Mouse (Mus musculus): ENCODE measurements around the gene Il16. TPM values are rescaled to one million over a fixed set of nuclear protein-coding genes. Genes with fewer than 3 reads are reported as not detected.
A peak's percentile ranks its signal among the peaks of the same experiment; 100 is the strongest.

Il16 gene
- polyA plus RNA-seq, 2 experiments, result 5.8 to 6.6 TPM

- Histone ChIP-seq H3K4me3 (replicated peaks; ENCODE audit: low read length) (no peak overlapping the region), H3K4me2 (replicated peaks; ENCODE audit: low read depth, low read length, severe bottlenecking) (no peak overlapping the region), H3K27ac (replicated peaks; ENCODE audit: low read depth, low read length) (no peak overlapping the region), H3K9me3 (ENCODE audit: control insufficient read depth, low read length) (no peaks in the 10 kb centered on the region), H3K36me3 (ENCODE audit: control insufficient read depth, insufficient read depth, low read length) (no peaks in the 10 kb centered on the region), H3K4me1 (ENCODE audit: control insufficient read depth, insufficient read depth, low read length) (peaks cover 40% of the 10 kb centered on the region), H3K27me3 (ENCODE audit: control insufficient read depth, insufficient read depth, low read length) (no peaks in the 10 kb centered on the region), H3K9ac (ENCODE audit: low read depth, low read length, severe bottlenecking) (no peak overlapping the region)
- WGBS, result 82% methylated on average over 2 of the region's 2 CpGs
- ATAC-seq (ENCODE audit: low FRiP score, low read depth) (no peak), DNase-seq (ENCODE audit: low spot score) (no peak)
- no peak for TF ChIP-seq POLR2A (IDR thresholded peaks at IDR 0.05; ENCODE audit: borderline replicate concordance, extremely low read depth, insufficient read depth, insufficient read length)
Measured at GRCm38 (mm10) chr7:83742026-83742425, 3.5 kb downstream of the Il16 start.

- 41% methylated on average over 7 of the region's 7 CpGs for WGBS
- ATAC-seq (ENCODE audit: low FRiP score, low read depth) (peak; percentile 37; the same call in 1 of the 2 replicates), DNase-seq (ENCODE audit: low spot score) (no peak)
- no peaks in the 10 kb centered on the region for H3K27me3 ChIP-seq (ENCODE audit: control insufficient read depth, insufficient read depth, low read length)
- H3K36me3 ChIP-seq (ENCODE audit: control insufficient read depth, insufficient read depth, low read length), result no peaks in the 10 kb centered on the region
- TF ChIP-seq POLR2A (IDR thresholded peaks at IDR 0.05; ENCODE audit: borderline replicate concordance, extremely low read depth, insufficient read depth, insufficient read length), result no peak
- no peak overlapping the region for H3K4me2 ChIP-seq (replicated peaks; ENCODE audit: low read depth, low read length, severe bottlenecking)
- no peak overlapping the region for H3K9ac ChIP-seq (ENCODE audit: low read depth, low read length, severe bottlenecking)
- no peaks in the 10 kb centered on the region for H3K9me3 ChIP-seq (ENCODE audit: control insufficient read depth, low read length)
- H3K4me1 ChIP-seq (ENCODE audit: control insufficient read depth, insufficient read depth, low read length), result peaks cover 24% of the 10 kb centered on the region
- H3K27ac ChIP-seq (replicated peaks; ENCODE audit: low read depth, low read length), result peak overlapping the region; percentile 15; the same call in 1 of the 2 replicates
- no peak overlapping the region for H3K4me3 ChIP-seq (replicated peaks; ENCODE audit: low read length)
Measured at GRCm38 (mm10) chr7:83739680-83740310, 5.7 kb downstream of the Il16 start.

GRCm38 (mm10) chr7:83738623-83739462, 6.7 kb downstream of the Il16 start:
- ATAC-seq (ENCODE audit: low FRiP score, low read depth), result no peak
- Histone ChIP-seq H3K27ac (replicated peaks; ENCODE audit: low read depth, low read length) (no peak overlapping the region; the same call in 1 of the 2 replicates), H3K36me3 (ENCODE audit: control insufficient read depth, insufficient read depth, low read length) (no peaks in the 10 kb centered on the region), H3K27me3 (ENCODE audit: control insufficient read depth, insufficient read depth, low read length) (no peaks in the 10 kb centered on the region), H3K9ac (ENCODE audit: low read depth, low read length, severe bottlenecking) (no peak overlapping the region), H3K4me3 (replicated peaks; ENCODE audit: low read length) (no peak overlapping the region), H3K4me1 (ENCODE audit: control insufficient read depth, insufficient read depth, low read length) (peaks cover 18% of the 10 kb centered on the region), H3K9me3 (ENCODE audit: control insufficient read depth, low read length) (no peaks in the 10 kb centered on the region), H3K4me2 (replicated peaks; ENCODE audit: low read depth, low read length, severe bottlenecking) (no peak overlapping the region)
- TF ChIP-seq POLR2A (IDR thresholded peaks at IDR 0.05; ENCODE audit: borderline replicate concordance, extremely low read depth, insufficient read depth, insufficient read length), result no peak
- 65% methylated on average over 10 of the region's 10 CpGs for WGBS
- DNase-seq (ENCODE audit: low spot score), result no peak

GRCm38 (mm10) chr7:83737914-83738490, 7.5 kb downstream of the Il16 start:
- no peak overlapping the region for H3K4me3 ChIP-seq (replicated peaks; ENCODE audit: low read length)
- no peak overlapping the region; the same call in 1 of the 2 replicates for H3K27ac ChIP-seq (replicated peaks; ENCODE audit: low read depth, low read length)
- no peak overlapping the region for H3K9ac ChIP-seq (ENCODE audit: low read depth, low read length, severe bottlenecking)
- peaks cover 18% of the 10 kb centered on the region for H3K4me1 ChIP-seq (ENCODE audit: control insufficient read depth, insufficient read depth, low read length)
- DNase-seq (ENCODE audit: low spot score) (no peak), ATAC-seq (ENCODE audit: low FRiP score, low read depth) (no peak)
- TF ChIP-seq POLR2A (IDR thresholded peaks at IDR 0.05; ENCODE audit: borderline replicate concordance, extremely low read depth, insufficient read depth, insufficient read length), result no peak
- 31% methylated on average over 6 of the region's 6 CpGs for WGBS
- no peaks in the 10 kb centered on the region for H3K27me3 ChIP-seq (ENCODE audit: control insufficient read depth, insufficient read depth, low read length)
- no peak overlapping the region for H3K4me2 ChIP-seq (replicated peaks; ENCODE audit: low read depth, low read length, severe bottlenecking)
- no peaks in the 10 kb centered on the region for H3K9me3 ChIP-seq (ENCODE audit: control insufficient read depth, low read length)
- H3K36me3 ChIP-seq (ENCODE audit: control insufficient read depth, insufficient read depth, low read length), result no peaks in the 10 kb centered on the region

GRCm38 (mm10) chr7:83736341-83737115, 9.0 kb downstream of the Il16 start:
- 83% methylated on average over 6 of the region's 6 CpGs for WGBS
- no peaks in the 10 kb centered on the region for H3K9me3 ChIP-seq (ENCODE audit: control insufficient read depth, low read length)
- H3K9ac ChIP-seq (ENCODE audit: low read depth, low read length, severe bottlenecking), result no peak overlapping the region
- H3K4me2 ChIP-seq (replicated peaks; ENCODE audit: low read depth, low read length, severe bottlenecking), result no peak overlapping the region
- H3K4me3 ChIP-seq (replicated peaks; ENCODE audit: low read length), result no peak overlapping the region
- no peaks in the 10 kb centered on the region for H3K36me3 ChIP-seq (ENCODE audit: control insufficient read depth, insufficient read depth, low read length)
- no peak for ATAC-seq (ENCODE audit: low FRiP score, low read depth)
- H3K27ac ChIP-seq (replicated peaks; ENCODE audit: low read depth, low read length), result no peak overlapping the region
- H3K4me1 ChIP-seq (ENCODE audit: control insufficient read depth, insufficient read depth, low read length), result peaks cover 18% of the 10 kb centered on the region
- TF ChIP-seq POLR2A (IDR thresholded peaks at IDR 0.05; ENCODE audit: borderline replicate concordance, extremely low read depth, insufficient read depth, insufficient read length), result no peak
- no peaks in the 10 kb centered on the region for H3K27me3 ChIP-seq (ENCODE audit: control insufficient read depth, insufficient read depth, low read length)
- no peak for DNase-seq (ENCODE audit: low spot score)

Data from limb, embryonic 14.5 days (tissue).